Mouse (Mus musculus) myocyte (in vitro differentiated cells): ENCODE data around the gene Hsd3b7.

Source experiments
- E2F4 ChIP-seq: IDR thresholded peaks from one replicate; pipeline ENCODE4 v1.6.1; 2011; ENCODE audit warnings: mild to moderate bottlenecking, control low read depth, moderate library complexity; ENCODE audit not compliant: insufficient read depth
- MAX ChIP-seq: IDR thresholded peaks from one replicate; pipeline ENCODE4 v1.6.1; 2011; ENCODE audit warnings: low read depth, mild to moderate bottlenecking, control low read depth
- POLR2A ChIP-seq: IDR thresholded peaks from one replicate; pipeline ENCODE4 v1.6.1; 2011; ENCODE audit warnings: low read depth, mild to moderate bottlenecking, control low read depth, moderate library complexity; ENCODE audit not compliant: insufficient read length
- SRF ChIP-seq: IDR thresholded peaks from one replicate; pipeline ENCODE4 v1.6.1; 2011; ENCODE audit warnings: low read depth; ENCODE audit not compliant: control insufficient read depth, insufficient read length
- USF1 ChIP-seq: IDR thresholded peaks from one replicate; pipeline ENCODE4 v1.6.1; 2011; ENCODE audit warnings: low read depth, mild to moderate bottlenecking, control low read depth, moderate library complexity

- TF ChIP-seq POLR2A (no peak), SRF (no peak), E2F4 (no peak), MAX (no peak), USF1 (no peak)
Observed at GRCm38 (mm10) chr7:127799211-127799610, 1.2 kb upstream of the Hsd3b7 start.
